Mouse (Mus musculus): ENCODE data around the gene Ahdc1. TPM values are rescaled to one million over a fixed set of nuclear protein-coding genes. Genes with fewer than 3 reads are reported as not detected.

The Ahdc1 gene
- total and polyA plus RNA-seq, 3 experiments = 2.5 to 8.8 TPM; not detected in 1

DNA sequence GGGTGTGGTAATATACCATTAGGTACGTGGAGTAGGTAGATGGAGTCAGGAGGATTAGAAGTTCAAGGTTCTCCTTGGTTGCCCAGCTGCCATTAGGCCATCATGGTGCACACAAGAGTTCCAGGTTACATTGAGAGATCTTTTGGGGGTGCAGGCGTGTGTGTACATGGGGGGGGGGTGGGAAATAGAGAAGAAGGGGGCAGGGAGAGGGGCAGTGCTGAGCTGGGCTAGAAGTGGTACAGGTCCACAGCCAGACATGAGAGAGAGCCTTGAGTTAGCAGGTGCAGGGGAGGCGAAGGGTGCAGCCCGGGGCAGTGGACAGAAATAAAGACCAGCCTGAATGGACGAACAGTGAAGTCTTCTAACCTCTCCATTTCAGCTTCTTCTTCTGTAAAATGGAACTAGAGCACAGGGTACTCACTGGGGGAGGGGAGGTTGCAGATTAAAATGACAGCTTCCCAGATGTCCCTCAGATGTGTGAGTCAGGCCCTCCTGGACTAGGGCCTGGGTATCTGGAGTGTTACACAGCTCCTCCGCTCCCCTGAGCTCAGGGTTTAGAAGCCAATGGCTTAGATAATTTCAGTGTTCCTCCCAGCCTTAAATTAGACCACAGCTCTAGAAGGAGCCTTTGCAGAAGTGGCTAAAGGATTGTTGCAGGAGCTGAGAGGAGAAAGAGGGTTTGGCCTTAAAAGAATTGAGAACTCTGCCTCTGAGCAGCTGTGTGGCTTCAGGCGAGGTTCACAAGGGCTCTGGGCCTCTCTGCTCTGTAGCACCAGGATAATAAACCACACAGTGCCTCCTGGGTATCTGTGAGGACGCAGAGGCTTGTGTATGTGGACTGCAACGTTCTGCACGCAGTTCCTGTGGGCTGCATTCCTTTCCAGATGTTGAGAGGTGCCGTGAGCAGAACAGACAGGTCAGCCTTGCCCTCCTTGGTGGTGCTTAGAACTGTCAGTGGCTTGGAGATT, 47.7 kb downstream of the Ahdc1 start:
- no peaks in the 10 kb centered on the region for H3K27me3 ChIP-seq (ENCODE audit: control insufficient read depth in 1 of 2, insufficient read depth in 2 of 2, low read length in 2 of 2)
- no peak overlapping the region for H3K4me3 ChIP-seq (ENCODE audit: control insufficient read depth in 1 of 2, insufficient read depth in 1 of 2, low read depth in 2 of 2, low read length in 2 of 2)
- H3K9me3 ChIP-seq (replicated peaks; ENCODE audit: insufficient read depth, low read length) = no peaks in the 10 kb centered on the region
- no peak overlapping the region for H3K9ac ChIP-seq (ENCODE audit: control insufficient read depth, low read depth, low read length, poor library complexity, severe bottlenecking)
- TF ChIP-seq ETS1 (IDR thresholded peaks at IDR 0.05; ENCODE audit: low read depth, low read length) (no peak), MAFK (IDR thresholded peaks at IDR 0.05; ENCODE audit: borderline replicate concordance, low read depth, low read length) (no peak), GABPA (IDR thresholded peaks at IDR 0.05; ENCODE audit: low read depth, low read length) (no peak), RAD21 (IDR thresholded peaks at IDR 0.05; ENCODE audit: low read depth, low read length) (no peak)
- no peaks in the 10 kb centered on the region for H3K79me2 ChIP-seq (ENCODE audit: control insufficient read depth, insufficient read depth, low read length, poor library complexity)
- H3K27ac ChIP-seq (ENCODE audit: control insufficient read depth, low read depth, low read length) = no peak overlapping the region
- peaks cover 0 to 15% of the 10 kb centered on the region in 2 experiments; a peak in 2 of 4 replicates for H3K36me3 ChIP-seq (ENCODE audit: control insufficient read depth in 1 of 2, insufficient read depth in 2 of 2, low read length in 2 of 2)
- DNase-seq (ENCODE audit: low read depth, low spot score) = peak; percentile 28
- peaks cover 7 to 18% of the 10 kb centered on the region in 2 experiments for H3K4me1 ChIP-seq (ENCODE audit: control insufficient read depth in 1 of 2, insufficient read depth in 2 of 2, low read length in 2 of 2)

DNA sequence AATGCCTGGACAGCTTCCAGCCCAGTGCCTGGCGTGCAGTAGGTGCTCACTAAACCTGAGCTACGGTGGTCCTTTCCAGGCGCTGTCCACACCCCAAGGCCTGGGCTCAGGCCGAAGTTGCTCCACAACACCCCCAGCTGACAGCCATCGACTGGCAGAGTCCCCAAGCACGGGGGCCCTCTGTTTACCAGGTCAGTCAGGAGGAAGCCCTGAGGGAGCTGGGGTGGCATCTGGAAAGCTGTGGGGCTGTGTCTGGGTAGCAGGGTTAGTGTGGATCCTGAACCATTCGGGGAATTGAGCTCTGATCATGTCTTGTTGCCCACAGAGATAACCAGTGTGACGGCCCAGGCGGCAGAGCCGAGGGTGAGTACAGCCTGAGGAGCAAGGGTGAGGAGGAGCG, 49.6 kb downstream of the Ahdc1 start:
- no peak overlapping the region for H3K9ac ChIP-seq (ENCODE audit: control insufficient read depth, low read depth, low read length, poor library complexity, severe bottlenecking)
- DNase-seq (ENCODE audit: low read depth, low spot score) = no peak
- no peaks in the 10 kb centered on the region for H3K9me3 ChIP-seq (replicated peaks; ENCODE audit: insufficient read depth, low read length)
- no peak overlapping the region for H3K4me3 ChIP-seq (ENCODE audit: control insufficient read depth in 1 of 2, insufficient read depth in 1 of 2, low read depth in 2 of 2, low read length in 2 of 2)
- TF ChIP-seq NRF1 (IDR thresholded peaks at IDR 0.05; ENCODE audit: insufficient read depth, low read depth, low read length, poor library complexity, severe bottlenecking) (no peak), MAFK (IDR thresholded peaks at IDR 0.05; ENCODE audit: borderline replicate concordance, low read depth, low read length) (no peak), TCF12 (IDR thresholded peaks at IDR 0.05; ENCODE audit: low read depth, low read length) (no peak), CHD2 (IDR thresholded peaks at IDR 0.05; ENCODE audit: low read length) (no peak), MEF2A (IDR thresholded peaks at IDR 0.05; ENCODE audit: extremely low read depth, insufficient replicate concordance, low read depth, low read length, poor library complexity, severe bottlenecking) (no peak), MXI1 (IDR thresholded peaks at IDR 0.05; ENCODE audit: low read depth, low read length) (no peak), POLR2AphosphoS2 (IDR thresholded peaks at IDR 0.05; ENCODE audit: low read length) (no peak), ZKSCAN1 (IDR thresholded peaks at IDR 0.05; ENCODE audit: low read depth, low read length) (no peak)
- H3K27ac ChIP-seq (ENCODE audit: control insufficient read depth, low read depth, low read length) = no peak overlapping the region
- H3K36me3 ChIP-seq (ENCODE audit: control insufficient read depth in 1 of 2, insufficient read depth in 2 of 2, low read length in 2 of 2) = peaks cover 0 to 15% of the 10 kb centered on the region in 2 experiments; a peak in 2 of 4 replicates
- peaks cover 7 to 18% of the 10 kb centered on the region in 2 experiments for H3K4me1 ChIP-seq (ENCODE audit: control insufficient read depth in 1 of 2, insufficient read depth in 2 of 2, low read length in 2 of 2)
- no peaks in the 10 kb centered on the region for H3K27me3 ChIP-seq (ENCODE audit: control insufficient read depth in 1 of 2, insufficient read depth in 2 of 2, low read length in 2 of 2)
- H3K79me2 ChIP-seq (ENCODE audit: control insufficient read depth, insufficient read depth, low read length, poor library complexity) = no peaks in the 10 kb centered on the region

DNA sequence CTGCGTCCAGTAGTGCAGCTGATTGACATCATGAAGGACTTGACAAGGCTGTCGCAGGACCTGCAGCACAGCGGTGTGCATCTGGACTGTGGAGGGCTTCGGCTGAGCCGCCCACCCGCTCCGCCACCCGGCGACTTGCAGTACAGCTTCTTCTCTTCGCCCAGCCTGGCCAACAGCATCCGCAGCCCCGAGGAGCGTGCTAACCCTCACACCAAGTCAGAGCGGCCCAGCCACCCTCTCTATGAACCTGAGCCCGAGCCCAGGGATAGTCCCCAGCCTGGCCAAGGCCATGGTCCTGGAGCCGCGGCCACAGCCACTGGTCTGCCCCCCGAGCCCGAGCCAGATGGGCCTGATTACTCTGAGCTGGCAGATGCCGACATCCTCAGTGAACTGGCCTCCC, 50.7 kb downstream of the Ahdc1 start:
- DNase-seq (ENCODE audit: low read depth, low spot score) = no peak
- no peak overlapping the region for H3K9ac ChIP-seq (ENCODE audit: control insufficient read depth, low read depth, low read length, poor library complexity, severe bottlenecking)
- H3K27ac ChIP-seq (ENCODE audit: control insufficient read depth, low read depth, low read length) = no peak overlapping the region
- H3K36me3 ChIP-seq (ENCODE audit: control insufficient read depth in 1 of 2, insufficient read depth in 2 of 2, low read length in 2 of 2) = peaks cover 0 to 10% of the 10 kb centered on the region in 2 experiments; a peak in 2 of 4 replicates
- H3K4me1 ChIP-seq (ENCODE audit: control insufficient read depth in 1 of 2, insufficient read depth in 2 of 2, low read length in 2 of 2) = peaks cover 6 to 16% of the 10 kb centered on the region in 2 experiments
- H3K4me3 ChIP-seq (ENCODE audit: control insufficient read depth in 1 of 2, insufficient read depth in 1 of 2, low read depth in 2 of 2, low read length in 2 of 2) = no peak overlapping the region
- TF ChIP-seq MAZ (IDR thresholded peaks at IDR 0.05; ENCODE audit: low read depth, low read length) = no peak
- H3K27me3 ChIP-seq (ENCODE audit: control insufficient read depth in 1 of 2, insufficient read depth in 2 of 2, low read length in 2 of 2) = no peaks in the 10 kb centered on the region
- no peaks in the 10 kb centered on the region for H3K79me2 ChIP-seq (ENCODE audit: control insufficient read depth, insufficient read depth, low read length, poor library complexity)
- no peaks in the 10 kb centered on the region for H3K9me3 ChIP-seq (replicated peaks; ENCODE audit: insufficient read depth, low read length)

Measured in MEL (cell line).